Mouse (Mus musculus) hindlimb bud, embryonic 11.5 days (tissue): ENCODE measurements at regions not wholly inside any gene's neighbourhood (a gene's known extent, or its start where the extent isn't known, plus 50 kb on each side); places are given as distances from the start of the nearest gene placed in this dataset.
"Not testable (repeated sequence)": the region's sequence is repeated elsewhere in the genome, so short reads cannot be mapped to it uniquely, and the experiment has no call there.

Experiments
- DNase-seq: peaks from one replicate; pipeline ENCODE4 v3.0.0-alpha.2; 2012; ENCODE audit warnings: low read depth, low spot score; ENCODE audit errors: extremely low spot score

GRCm38 (mm10) chr11:71285193-71285592 is 54.7 kb upstream of the Nlrp1b start:
- no peak for DNase-seq

- not testable (repeated sequence) for DNase-seq
Measured at GRCm38 (mm10) chr11:71288243-71288642, 57.7 kb upstream of the Nlrp1b start.

DNA sequence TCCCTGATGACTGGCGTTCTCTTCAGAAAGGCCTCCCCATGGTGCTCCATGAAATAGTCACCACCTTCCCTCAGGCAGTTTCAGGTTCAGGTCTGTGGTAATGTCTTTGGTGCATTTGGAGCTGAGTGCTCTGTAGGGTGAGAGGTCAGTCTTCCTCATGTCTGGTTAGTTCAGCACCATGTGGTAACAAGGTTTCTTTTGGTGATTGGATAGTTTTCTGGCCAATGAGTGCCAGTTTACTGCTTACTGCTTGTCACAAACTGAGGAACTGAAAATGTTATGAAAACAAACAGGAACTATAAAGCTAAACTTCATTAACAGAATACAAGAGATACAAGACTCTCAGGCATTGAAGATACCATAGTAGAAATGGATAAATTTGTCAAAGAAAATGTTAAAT is 59.0 kb upstream of the Nlrp1b start:
- no peak for DNase-seq

DNA sequence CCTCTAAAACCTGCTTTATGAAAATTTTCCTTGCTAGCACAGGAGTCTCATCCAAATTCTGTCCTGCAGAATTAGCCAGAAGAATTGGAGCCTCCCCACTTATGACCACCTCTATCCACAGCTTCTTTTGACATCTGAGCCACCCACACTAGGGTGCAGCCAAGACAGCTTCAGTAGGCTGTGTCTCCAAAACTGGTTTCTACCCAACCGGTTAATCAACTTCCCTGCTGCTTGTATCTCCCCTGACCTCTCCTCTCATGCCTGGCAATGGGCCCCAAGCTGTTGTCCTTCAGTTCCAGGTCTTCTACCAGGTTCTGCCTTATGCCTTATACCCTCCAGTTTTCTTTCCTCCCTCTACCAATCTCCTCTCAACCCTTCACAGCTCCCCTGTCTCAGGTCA is 68.9 kb upstream of the Nlrp1b start:
- no peak for DNase-seq

DNA sequence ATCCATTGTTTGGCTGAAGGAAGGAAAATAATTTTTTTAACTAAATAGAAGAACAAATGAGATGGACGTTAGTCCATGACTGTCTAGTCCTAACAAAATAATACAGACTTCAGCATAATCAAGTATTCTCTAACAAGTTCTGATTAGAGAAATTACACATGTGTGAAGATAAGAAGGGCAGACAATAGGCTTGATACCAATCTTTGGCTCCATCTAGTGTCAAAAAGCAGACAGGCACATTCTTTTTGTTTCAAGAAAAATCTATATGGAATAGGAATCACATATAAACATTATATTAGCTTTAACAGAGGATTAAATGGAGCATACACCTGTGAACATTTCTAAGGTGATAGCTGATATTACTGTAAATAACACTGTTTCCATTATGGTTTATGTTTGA is 92.9 kb upstream of the Nlrp1b start:
- no peak for DNase-seq

DNA sequence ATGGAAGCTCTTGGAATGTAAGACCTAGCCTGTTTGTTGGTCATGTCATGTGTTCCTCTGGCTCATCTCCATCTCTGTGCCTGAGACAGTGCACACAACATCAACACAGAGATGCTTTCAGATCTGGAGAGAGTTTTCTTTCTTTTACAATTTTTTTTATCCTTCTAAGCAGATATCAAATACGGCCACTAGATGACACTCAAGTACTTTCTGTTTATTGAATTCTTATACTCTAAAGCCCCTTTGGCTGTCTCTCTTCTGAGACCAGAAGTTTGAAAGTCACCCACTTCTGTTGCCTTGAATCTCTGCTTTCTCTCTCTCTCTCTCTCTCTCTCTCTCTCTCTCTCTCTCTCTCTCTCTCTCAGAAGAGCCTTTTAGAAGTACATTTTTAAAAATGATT is 106.9 kb upstream of the Nlrp1b start:
- DNase-seq = no peak

- DNase-seq = no peak
Measured at GRCm38 (mm10) chr11:71346024-71346423, 115.5 kb upstream of the Nlrp1b start.

DNA sequence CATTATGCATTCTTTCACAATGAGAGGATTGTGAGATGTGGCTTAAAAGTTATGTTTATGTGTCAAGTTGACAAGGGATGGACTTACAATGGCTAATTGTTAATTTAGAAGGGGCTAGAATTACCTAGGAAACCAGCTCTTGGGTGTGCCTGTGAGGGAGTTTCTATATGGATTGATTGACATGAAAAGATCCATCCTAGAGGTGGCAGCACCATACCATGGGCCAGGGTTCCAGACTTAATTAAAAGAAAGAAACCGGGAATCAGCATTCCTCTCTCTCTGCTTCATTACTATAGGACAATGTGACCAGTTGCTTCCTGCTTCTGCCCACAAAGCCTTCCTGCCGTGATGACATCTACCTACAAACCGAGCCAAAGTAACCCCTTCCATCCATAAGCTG is 126.6 kb upstream of the Nlrp1b start:
- DNase-seq = no peak

DNA sequence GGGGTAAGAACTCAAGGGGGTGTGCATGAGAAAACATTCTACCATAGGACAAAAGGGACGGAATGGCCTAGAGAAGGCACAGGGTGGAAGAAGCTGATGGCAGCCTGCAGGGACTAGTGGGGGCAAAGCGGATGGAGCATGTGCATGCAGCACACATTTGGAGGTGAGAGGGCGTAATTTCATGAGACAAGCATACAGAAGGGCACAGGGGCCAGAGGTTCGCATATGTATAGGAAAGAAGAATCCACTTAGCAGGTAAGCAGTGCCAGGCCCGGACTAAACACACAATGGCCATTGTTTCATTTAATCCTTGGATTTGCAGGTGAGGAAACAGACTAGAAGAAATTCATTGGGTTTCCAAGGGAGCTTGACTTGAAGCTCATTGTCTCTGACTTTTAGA is 130.3 kb upstream of the Nlrp1b start:
- no peak for DNase-seq

DNA sequence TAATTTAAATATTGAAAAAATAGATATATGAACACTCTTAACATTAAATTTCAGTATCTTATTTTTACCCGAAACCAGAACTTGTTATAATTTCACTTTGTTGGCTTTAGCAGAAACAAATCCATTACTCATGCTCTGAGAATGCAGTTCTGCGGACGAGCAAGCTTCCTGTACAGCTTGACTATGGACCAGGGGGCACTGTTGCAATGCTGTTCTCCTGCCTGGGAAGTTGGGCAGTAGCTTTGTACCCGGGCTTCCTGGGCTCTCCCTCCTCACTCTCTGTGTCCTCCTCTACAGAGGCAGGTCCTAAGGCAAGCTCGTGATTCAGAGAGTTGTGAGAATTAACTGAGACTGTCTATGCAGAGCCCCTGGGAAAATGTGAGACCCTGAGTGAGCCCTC is 141.3 kb upstream of the Nlrp1b start:
- no peak for DNase-seq

GRCm38 (mm10) chr11:71375132-71375531 is 144.6 kb upstream of the Nlrp1b start:
- no peak for DNase-seq

GRCm38 (mm10) chr11:71388411-71388810 is 157.9 kb upstream of the Nlrp1b start:
- DNase-seq = no peak

DNA sequence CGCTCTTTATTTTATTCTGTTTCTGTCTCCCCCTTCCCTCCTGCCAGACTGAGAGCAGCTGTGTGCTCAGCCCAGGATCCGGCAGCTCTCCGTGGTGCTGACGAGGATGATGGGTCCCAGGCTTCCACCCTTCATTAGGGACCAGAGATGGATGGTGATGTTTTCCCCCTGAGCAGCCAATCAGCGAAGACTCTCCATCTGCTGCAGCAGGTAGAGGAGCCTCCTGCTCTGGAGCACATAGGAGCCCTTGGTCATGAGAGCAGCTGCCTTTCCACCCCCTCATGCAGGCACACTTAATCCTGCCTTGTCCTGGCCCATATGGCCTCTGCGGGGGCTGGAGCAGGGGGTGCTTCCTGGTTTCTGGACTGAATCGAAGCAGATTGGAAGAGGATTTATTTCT is 159.1 kb upstream of the Nlrp1b start:
- peak; percentile 22 for DNase-seq

DNA sequence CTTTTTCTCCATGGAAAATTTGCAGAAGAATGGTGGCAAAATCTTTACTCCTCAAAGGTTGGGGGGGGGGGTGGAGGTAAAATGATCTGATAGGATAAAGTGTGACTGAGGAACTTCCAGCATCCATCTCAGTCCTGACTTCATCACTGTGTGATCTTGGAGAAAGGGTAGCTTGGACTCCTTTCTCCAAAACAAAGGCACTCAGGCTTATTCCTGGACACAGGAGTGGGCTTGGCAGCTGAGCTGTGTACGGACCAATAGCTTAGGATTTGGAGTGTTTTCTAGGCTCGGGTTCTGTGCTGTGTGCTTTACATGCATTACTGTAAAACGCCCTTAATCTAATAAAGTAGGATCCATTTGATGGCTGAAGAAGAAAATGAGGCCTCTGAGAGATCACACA is 159.6 kb upstream of the Nlrp1b start:
- DNase-seq = no peak

DNA sequence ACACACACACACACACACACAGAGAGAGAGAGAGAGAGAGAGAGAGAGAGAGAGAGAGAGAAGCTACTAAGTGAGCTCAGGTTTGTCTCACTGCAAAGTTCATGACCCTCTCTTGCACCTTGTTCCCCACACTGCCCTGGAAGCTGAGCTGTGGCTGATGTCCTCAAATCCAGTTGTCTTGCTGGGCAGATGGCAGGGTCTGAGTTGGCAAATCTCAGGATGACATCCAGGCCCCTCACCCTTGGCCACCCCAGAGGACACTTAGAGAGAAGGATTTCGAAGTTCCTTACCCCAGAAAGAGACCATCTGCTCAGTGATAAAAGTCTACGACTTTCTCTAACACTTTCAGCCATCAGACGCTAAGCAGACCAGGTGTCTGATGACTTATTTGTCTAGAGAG is 160.1 kb upstream of the Nlrp1b start:
- no peak for DNase-seq

GRCm38 (mm10) chr11:71393406-71393805 is 162.9 kb upstream of the Nlrp1b start:
- DNase-seq = no peak

DNA sequence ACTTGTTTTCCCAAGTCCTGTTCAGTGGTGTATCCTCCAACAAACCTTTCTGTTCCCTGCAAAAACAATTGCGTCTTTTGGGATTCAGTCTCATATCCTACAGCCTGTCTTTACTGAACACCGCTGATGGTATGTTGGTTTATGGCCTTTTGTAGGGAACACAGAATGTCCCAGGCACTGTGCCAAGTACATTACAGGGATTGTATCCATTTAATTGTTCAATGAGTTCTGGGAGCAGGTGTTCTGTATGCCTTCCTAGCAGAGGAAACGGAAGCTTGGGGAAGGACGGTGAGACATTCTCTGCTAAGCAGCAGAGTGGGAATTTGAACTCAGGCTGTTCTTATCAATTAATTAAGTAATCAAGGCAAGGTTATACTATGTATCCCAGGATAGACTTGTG is 164.5 kb upstream of the Nlrp1b start:
- DNase-seq = no peak

DNA sequence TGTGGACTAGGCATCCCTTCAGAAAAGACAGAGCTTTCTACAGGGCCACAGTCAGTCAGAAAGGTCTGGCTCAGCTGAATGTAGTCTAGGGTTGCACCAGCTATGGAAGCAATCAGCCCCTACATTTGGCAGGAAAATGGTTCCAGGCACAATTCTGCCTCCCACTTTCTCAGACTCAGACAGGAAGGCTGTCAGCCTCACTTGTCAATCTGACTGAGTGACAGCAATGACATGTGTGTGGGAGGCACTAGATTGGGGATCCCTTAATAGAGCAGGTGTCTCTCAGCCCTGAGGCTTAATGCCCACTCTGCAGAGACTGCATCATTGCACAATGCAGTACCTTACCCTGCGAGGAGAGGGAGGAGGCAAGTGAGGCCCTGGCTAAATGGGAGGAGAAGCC is 165.1 kb upstream of the Nlrp1b start:
- DNase-seq = no peak

DNA sequence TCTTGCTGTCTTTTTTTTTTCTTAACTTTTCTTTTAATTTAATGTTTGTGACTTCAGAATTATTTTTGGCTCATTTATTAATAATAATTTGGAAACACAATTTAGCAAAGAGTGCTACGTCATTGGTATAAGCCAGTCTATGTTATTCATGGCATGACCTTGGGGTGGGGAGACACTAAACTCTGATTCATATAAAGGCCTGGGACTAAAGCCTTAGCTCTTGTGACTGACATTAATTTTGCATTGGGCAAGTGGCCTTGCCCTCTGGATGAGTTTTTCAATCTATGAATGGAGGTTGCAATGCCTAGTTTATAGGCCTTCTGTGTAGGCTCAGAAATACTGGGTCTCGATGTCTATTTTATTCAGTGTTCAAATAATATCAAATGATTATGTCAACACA is 169.8 kb upstream of the Nlrp1b start:
- no peak for DNase-seq

DNA sequence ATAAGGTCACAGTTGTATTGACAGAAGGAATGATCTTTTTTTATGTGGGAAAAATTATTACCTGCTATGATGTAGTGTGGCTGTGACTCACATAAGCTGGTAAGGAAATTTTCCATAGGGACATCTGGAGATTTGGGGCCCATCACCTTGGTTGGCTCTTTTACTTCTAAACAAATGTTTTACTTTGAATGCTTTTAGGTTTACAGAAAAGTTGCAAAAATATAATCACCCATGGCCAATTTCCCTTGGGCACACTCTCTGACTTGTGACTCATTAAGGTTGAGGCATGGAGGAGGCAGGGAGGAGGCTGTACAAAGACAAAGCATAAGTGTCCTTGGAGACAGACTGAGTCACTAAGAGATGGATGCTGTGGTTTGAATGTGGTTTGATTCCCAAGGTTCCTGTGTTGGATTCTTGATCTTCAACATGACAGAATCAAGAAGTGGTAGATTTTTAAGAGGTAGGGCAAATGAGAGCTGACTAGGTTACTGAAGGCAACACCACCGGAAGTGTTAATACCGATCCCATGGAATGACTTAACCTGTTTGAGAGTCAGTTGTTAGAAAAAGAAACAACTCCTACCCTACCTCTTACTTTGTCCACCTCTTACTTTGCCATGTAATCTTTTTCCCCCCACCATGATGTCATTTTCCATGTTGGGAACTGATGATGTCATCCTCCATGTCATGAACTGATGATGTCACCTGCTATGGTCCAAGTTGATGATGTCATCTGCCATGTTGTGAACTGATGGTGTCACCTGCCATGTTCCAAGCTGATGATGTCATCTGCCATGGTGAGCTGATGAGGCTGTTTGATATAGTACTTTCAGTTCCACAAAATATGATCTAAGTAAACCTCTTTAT is 171.1 kb upstream of the Nlrp1b start:
- DNase-seq = no peak

DNA sequence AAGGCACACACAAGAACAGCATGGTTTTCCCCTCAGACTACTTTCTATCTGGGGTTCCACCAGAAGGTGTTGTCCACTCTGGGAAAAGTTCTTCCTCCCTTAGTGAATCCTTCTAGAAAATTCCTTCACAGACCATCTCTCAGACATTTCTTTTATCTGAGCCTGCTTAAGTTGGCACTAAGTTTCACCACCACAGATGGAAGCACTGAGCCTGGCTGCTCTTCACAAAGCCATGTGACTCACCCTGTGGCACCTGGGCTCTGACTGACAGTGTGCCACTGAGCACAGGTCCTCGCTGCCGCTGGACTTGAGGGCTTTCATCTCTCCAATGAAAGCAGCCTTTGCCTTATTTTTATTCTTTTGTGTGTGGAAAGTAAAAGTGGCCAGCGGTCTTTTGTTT is 173.8 kb upstream of the Nlrp1b start:
- DNase-seq = no peak

DNA sequence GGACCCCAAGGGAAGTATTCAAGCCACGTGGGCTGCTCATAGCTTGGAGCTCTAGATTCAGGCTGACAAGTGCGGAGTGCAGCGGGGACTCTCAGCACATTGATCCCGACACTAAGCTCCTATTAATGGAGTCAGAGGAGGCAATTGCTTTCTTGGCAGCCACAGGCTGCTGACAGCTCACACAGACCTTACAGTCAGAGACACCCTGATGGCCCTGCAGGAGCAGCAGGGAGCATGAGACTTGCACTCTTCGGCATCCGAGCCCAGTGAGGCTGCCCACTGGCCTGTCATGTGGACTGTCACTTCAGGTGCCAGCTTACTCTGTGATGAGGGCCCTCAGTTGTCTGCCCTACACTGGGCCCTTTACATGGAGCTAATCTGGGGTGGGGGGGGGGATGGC is 176.5 kb upstream of the Nlrp1b start:
- DNase-seq = no peak

DNA sequence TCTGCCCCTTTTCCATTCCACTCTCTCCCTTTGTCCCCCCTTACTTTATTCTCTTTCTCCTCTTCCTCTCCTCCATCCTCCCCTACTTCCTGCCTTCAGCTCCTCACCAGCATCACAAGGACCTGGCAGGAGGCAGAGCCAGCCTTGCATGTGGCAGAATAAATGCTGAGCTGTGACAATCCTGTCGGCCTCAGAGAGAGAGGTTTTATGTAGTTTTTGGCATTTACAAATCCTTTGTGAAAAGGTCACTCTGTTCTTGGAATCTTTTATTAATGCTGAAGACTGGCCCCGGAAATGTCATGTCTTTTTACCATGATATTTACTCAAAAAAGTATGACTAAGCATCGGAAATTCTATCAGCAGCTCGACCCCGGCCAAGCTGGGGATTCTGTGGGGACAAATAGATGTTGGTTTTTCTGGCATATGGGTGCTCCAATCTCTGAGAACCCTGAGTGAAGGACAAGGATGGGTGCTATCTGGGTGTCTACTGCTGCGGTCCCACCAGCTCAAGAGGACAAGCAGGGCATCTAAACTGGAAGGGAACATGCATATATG is 178.8 kb upstream of the Nlrp1b start:
- no peak for DNase-seq
